Mouse (Mus musculus) forebrain, embryonic 13.5 days (tissue): ENCODE measurements around the gene Fcgr2b. TPM values are rescaled to one million over a fixed set of nuclear protein-coding genes. Genes with fewer than 3 reads are reported as not detected.
"Not testable (repeated sequence)": the region's sequence is repeated elsewhere in the genome, so short reads cannot be mapped to it uniquely, and the experiment has no call there.

ENCODE experiments used
- ATAC-seq: fragments of 200-750 bp; cut with Nextera tagmentation; 2 replicates; pipeline ENCODE4 v1.8.0; 2017
- H3K27ac ChIP-seq: fragments of 300-500 bp; sonication (generic); 2 replicates; pipeline ENCODE4 v1.5.1; 2015; ENCODE audit warnings: inconsistent platforms, mild to moderate bottlenecking, moderate library complexity
- H3K27me3 ChIP-seq: fragments of 300-500 bp; sonication (generic); 2 replicates; pipeline ENCODE4 v1.6.1; 2015; ENCODE audit warnings: mild to moderate bottlenecking, inconsistent platforms
- H3K36me3 ChIP-seq: fragments of 300-500 bp; sonication (generic); 2 replicates; pipeline ENCODE4 v1.6.1; 2015; ENCODE audit warnings: mild to moderate bottlenecking, inconsistent platforms; ENCODE audit not compliant: poor library complexity, severe bottlenecking
- H3K4me1 ChIP-seq: fragments of 300-500 bp; sonication (generic); 2 replicates; pipeline ENCODE4 v1.6.1; 2015; ENCODE audit warnings: inconsistent platforms
- H3K4me2 ChIP-seq: fragments of 300-500 bp; sonication (generic); 2 replicates; pipeline ENCODE4 v1.6.1; 2015; ENCODE audit warnings: inconsistent platforms, mild to moderate bottlenecking, moderate library complexity
- H3K4me3 ChIP-seq: fragments of 300-500 bp; sonication (generic); 2 replicates; pipeline ENCODE4 v1.5.1; 2015; ENCODE audit warnings: mild to moderate bottlenecking, inconsistent platforms
- H3K9ac ChIP-seq: fragments of 300-500 bp; sonication (generic); 2 replicates; pipeline ENCODE4 v1.6.1; 2015; ENCODE audit warnings: mild to moderate bottlenecking, inconsistent platforms
- H3K9me3 ChIP-seq: fragments of 300-500 bp; sonication (generic); replicated peaks from 2 replicates; pipeline ENCODE4 v1.6.1; 2016; ENCODE audit warnings: inconsistent platforms
- WGBS: fragments of 180-500 bp; shearing (Covaris S2); methylation state at CpG from one replicate; pipeline ENCODE4 v1.1.7; 2015; 5-methylcytosine and 5-hydroxymethylcytosine counted together
- polyA plus RNA-seq: library from polyadenylated mRNA; unstranded; fragments of >200 nt; fragmentation: Nextera tagmentation; extraction: Ambion mirVana; gene quantifications from 2 replicates; pipeline ENCODE4 v1.2.1, GENCODE M21; 2015

The Fcgr2b gene
- polyA plus RNA-seq, 1 experiment from 2014 or later: 0.12 TPM

DNA sequence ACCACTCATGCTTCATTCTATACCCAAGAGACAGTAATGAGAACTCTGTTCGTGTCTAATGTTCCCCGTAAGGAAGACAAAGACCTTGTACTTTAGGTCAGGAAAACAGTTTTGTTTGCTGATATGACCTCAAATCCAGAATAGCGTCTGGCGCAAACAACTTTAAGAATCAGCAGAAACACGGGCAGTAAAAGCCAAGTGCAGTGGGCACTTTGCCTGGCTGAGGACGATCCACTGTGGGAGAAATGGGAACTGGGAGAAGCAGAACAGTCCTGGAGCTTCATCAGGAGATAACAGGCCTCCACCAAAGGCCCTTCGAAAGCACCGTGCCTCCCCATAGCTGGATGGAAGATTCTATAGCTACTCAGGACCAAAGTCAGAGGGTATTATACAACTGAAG is 2.2 kb downstream of the Fcgr2b start:
- H3K4me1 ChIP-seq: no peaks in the 10 kb centered on the region
- ATAC-seq: no peak
- no peak overlapping the region for H3K4me3 ChIP-seq
- WGBS: 88% methylated on average over 8 of the region's 8 CpGs
- no peak overlapping the region for H3K4me2 ChIP-seq
- H3K9me3 ChIP-seq: no peaks in the 10 kb centered on the region
- no peaks in the 10 kb centered on the region for H3K36me3 ChIP-seq
- H3K27ac ChIP-seq: no peak overlapping the region
- H3K9ac ChIP-seq: no peak overlapping the region
- no peaks in the 10 kb centered on the region for H3K27me3 ChIP-seq

GRCm38 (mm10) chr1:170972936-170973335 is 3.4 kb downstream of the Fcgr2b start:
- Histone ChIP-seq H3K9me3 (no peaks in the 10 kb centered on the region), H3K4me2 (no peak overlapping the region), H3K36me3 (no peaks in the 10 kb centered on the region), H3K4me1 (no peaks in the 10 kb centered on the region), H3K9ac (no peak overlapping the region), H3K27ac (no peak overlapping the region), H3K27me3 (no peaks in the 10 kb centered on the region), H3K4me3 (no peak overlapping the region)
- no peak for ATAC-seq
- WGBS: 84% methylated on average over 4 of the region's 4 CpGs

GRCm38 (mm10) chr1:170972494-170972893 is 3.9 kb downstream of the Fcgr2b start:
- no peaks in the 10 kb centered on the region for H3K4me1 ChIP-seq
- H3K36me3 ChIP-seq: no peaks in the 10 kb centered on the region
- no peak overlapping the region for H3K4me3 ChIP-seq
- ATAC-seq: no peak
- H3K27me3 ChIP-seq: no peaks in the 10 kb centered on the region
- no peak overlapping the region for H3K4me2 ChIP-seq
- 88% methylated on average over 6 of the region's 6 CpGs for WGBS
- H3K27ac ChIP-seq: no peak overlapping the region
- H3K9me3 ChIP-seq: no peaks in the 10 kb centered on the region
- no peak overlapping the region for H3K9ac ChIP-seq

GRCm38 (mm10) chr1:170968576-170968975 is 7.8 kb downstream of the Fcgr2b start:
- Histone ChIP-seq H3K27ac (no peak overlapping the region), H3K9ac (no peak overlapping the region), H3K4me2 (no peak overlapping the region), H3K4me3 (no peak overlapping the region), H3K9me3 (no peaks in the 10 kb centered on the region), H3K36me3 (no peaks in the 10 kb centered on the region), H3K27me3 (no peaks in the 10 kb centered on the region), H3K4me1 (no peaks in the 10 kb centered on the region)
- no peak for ATAC-seq
- WGBS: 82% methylated on average over 1 of the region's 1 CpGs

GRCm38 (mm10) chr1:170967581-170967980 is 8.8 kb downstream of the Fcgr2b start:
- no peak overlapping the region for H3K27ac ChIP-seq
- WGBS: 81% methylated on average over 3 of the region's 3 CpGs
- H3K4me1 ChIP-seq: no peaks in the 10 kb centered on the region
- no peaks in the 10 kb centered on the region for H3K27me3 ChIP-seq
- no peak overlapping the region for H3K4me3 ChIP-seq
- no peaks in the 10 kb centered on the region for H3K36me3 ChIP-seq
- ATAC-seq: no peak
- no peaks in the 10 kb centered on the region for H3K9me3 ChIP-seq
- no peak overlapping the region for H3K4me2 ChIP-seq
- no peak overlapping the region for H3K9ac ChIP-seq

DNA sequence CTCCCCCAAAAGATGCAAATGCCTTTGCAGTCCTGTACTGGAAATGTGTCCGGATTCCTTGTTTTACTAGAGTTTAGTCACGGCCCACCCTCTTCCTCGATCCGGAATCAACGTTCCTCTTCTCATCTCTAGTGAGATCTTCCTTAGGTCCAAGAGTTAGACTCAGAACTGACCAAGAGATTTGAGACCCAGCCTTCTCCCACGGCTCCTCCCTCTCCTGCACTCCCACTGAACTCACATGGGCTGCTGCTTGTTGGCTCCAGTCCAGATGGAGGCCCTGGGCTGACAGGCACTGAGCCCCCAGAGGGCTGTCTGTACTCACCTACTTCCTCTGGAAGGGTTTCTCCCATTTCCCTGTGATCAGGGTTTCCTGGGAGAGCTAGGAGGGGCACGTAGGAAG is 13.3 kb downstream of the Fcgr2b start:
- no peak for ATAC-seq
- Histone ChIP-seq H3K27me3 (no peaks in the 10 kb centered on the region), H3K4me3 (no peak overlapping the region), H3K36me3 (no peaks in the 10 kb centered on the region), H3K27ac (no peak overlapping the region), H3K9ac (no peak overlapping the region), H3K9me3 (no peaks in the 10 kb centered on the region), H3K4me2 (no peak overlapping the region), H3K4me1 (no peaks in the 10 kb centered on the region)
- WGBS: 86% methylated on average over 7 of the region's 7 CpGs

DNA sequence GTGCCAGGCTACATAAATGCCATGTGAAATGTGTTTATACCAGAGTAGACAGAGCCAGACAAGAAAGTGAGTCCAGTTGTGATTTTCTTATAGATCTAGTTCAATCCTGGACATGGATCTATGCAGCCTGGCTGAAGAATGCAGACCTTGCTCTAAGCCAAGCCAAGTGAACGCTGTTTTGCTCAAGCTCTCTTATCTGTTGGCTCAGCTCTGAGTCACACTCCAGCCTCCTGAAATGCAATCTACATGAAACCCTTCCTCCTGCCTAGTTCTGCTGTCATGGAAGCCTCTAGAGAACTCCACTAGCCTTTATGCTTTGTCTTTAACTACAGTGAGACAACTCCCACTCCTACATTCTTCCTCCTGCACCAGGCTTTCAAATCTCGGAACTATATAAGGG is 14.0 kb downstream of the Fcgr2b start:
- 79% methylated on average over 2 of the region's 2 CpGs for WGBS
- ATAC-seq: no peak
- Histone ChIP-seq H3K27me3 (no peaks in the 10 kb centered on the region), H3K27ac (no peak overlapping the region), H3K4me1 (no peaks in the 10 kb centered on the region), H3K9ac (no peak overlapping the region), H3K36me3 (no peaks in the 10 kb centered on the region), H3K4me2 (no peak overlapping the region), H3K4me3 (no peak overlapping the region), H3K9me3 (no peaks in the 10 kb centered on the region)

DNA sequence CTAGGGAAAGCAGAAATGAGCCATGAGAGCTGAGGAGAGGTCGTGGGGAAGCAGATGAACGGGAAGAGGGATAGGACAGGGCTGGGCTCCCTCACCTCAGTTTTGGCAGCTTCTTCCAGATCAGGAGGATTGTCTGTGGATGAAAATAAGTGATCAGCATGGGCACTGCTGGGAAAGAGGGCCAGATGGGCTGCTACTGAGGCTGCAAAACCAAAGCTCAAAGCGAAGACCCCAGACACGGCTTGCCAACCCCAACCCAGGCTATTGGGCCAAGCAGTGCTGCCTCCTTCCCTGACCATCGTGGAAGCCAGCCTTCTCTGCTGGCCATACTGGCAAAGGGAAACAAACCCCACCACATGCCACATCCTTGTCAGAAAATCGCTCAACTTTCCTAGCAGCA is 15.2 kb downstream of the Fcgr2b start:
- no peaks in the 10 kb centered on the region for H3K27me3 ChIP-seq
- no peaks in the 10 kb centered on the region for H3K4me1 ChIP-seq
- H3K27ac ChIP-seq: no peak overlapping the region
- no peak overlapping the region for H3K9ac ChIP-seq
- ATAC-seq: no peak
- no peak overlapping the region for H3K4me3 ChIP-seq
- WGBS: 86% methylated on average over 6 of the region's 6 CpGs
- no peaks in the 10 kb centered on the region for H3K36me3 ChIP-seq
- no peaks in the 10 kb centered on the region for H3K9me3 ChIP-seq
- H3K4me2 ChIP-seq: no peak overlapping the region

- no peak overlapping the region for H3K9ac ChIP-seq
- H3K4me3 ChIP-seq: no peak overlapping the region
- H3K27ac ChIP-seq: no peak overlapping the region
- H3K27me3 ChIP-seq: no peaks in the 10 kb centered on the region
- H3K4me1 ChIP-seq: no peaks in the 10 kb centered on the region
- 61% methylated on average over 2 of the region's 2 CpGs for WGBS
- no peak overlapping the region for H3K4me2 ChIP-seq
- no peaks in the 10 kb centered on the region for H3K36me3 ChIP-seq
- H3K9me3 ChIP-seq: no peaks in the 10 kb centered on the region
- no peak for ATAC-seq
Observed at GRCm38 (mm10) chr1:170959791-170960190, 16.6 kb downstream of the Fcgr2b start.

DNA sequence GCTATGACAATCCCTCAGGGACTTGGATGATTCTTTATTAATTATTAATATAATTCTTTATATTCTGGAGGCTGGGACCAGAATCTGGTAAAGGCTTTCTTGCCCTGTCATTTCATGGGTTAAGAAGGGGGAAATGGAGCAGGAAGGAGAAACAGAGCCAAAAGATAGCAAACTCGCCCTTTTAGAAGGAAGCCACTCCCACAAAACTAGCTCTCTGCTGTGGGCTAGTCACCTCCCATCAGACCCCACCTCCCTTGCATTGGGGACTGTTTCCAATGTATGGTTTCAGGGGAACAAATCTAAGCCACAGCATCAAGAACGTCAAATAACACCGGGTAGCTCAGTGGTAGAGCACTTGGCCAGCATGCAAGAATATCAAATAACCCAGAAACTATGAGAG is 18.1 kb downstream of the Fcgr2b start:
- WGBS: 62% methylated on average over 3 of the region's 3 CpGs
- ATAC-seq: no peak
- H3K9ac ChIP-seq: no peak overlapping the region
- H3K27me3 ChIP-seq: no peaks in the 10 kb centered on the region
- no peaks in the 10 kb centered on the region for H3K4me1 ChIP-seq
- no peak overlapping the region for H3K4me3 ChIP-seq
- no peaks in the 10 kb centered on the region for H3K9me3 ChIP-seq
- no peaks in the 10 kb centered on the region for H3K36me3 ChIP-seq
- H3K4me2 ChIP-seq: no peak overlapping the region
- no peak overlapping the region for H3K27ac ChIP-seq

DNA sequence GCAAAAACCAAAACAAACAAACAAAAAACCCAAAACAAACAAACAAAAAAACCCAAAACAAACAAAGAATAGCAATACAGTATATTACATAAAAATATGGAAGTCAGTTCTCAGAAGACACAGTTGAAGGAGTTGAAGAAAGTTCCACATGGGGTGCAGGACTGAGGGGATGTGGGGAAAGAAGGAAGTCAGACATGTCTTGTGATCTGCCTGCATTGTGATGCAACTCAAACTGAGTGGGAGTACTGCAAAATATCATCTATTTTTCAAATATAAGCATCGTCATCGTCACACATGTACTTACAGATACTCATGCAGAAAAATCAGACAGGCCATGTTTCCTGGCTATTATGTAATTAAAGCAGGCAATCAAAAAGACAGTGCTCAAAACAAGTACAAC is 23.2 kb downstream of the Fcgr2b start:
- WGBS: 91% methylated on average over 2 of the region's 2 CpGs

DNA sequence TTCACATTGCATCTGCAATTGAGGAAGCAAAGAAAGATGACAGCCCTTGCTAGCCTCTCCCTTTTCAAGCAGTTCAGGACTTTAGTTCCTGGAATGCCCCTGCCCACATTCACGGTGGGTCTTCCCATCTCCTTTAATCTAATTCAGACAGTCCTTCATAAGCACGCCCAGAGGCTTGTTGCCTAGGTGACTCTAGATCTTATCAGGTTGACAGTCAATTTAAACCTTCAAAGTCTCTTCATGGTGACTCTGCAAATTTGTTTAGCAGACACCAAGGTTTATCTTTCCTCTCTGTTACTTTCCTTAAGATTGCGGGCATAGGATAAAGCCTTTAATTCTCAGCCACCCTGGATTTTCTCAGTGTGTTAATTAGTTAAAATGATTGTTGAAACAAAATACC is 25.6 kb downstream of the Fcgr2b start:
- Histone ChIP-seq H3K9me3 (peaks cover 4% of the 10 kb centered on the region; the same call in 1 of the 2 replicates), H3K27ac (no peak overlapping the region), H3K36me3 (no peaks in the 10 kb centered on the region), H3K9ac (no peak overlapping the region), H3K4me1 (no peaks in the 10 kb centered on the region), H3K4me3 (no peak overlapping the region), H3K4me2 (no peak overlapping the region), H3K27me3 (no peaks in the 10 kb centered on the region)
- no peak for ATAC-seq
- 75% methylated on average over 3 of the region's 3 CpGs for WGBS

More for the DNA sequence above, 23.2 kb downstream of the Fcgr2b start:
- Histone ChIP-seq H3K36me3 (no peaks in the 10 kb centered on the region), H3K9ac (no peak overlapping the region), H3K27ac (no peak overlapping the region), H3K4me1 (no peaks in the 10 kb centered on the region), H3K9me3 (no peaks in the 10 kb centered on the region), H3K4me3 (no peak overlapping the region), H3K27me3 (no peaks in the 10 kb centered on the region), H3K4me2 (no peak overlapping the region)
- no peak for ATAC-seq

- WGBS: 96% methylated on average over 8 of the region's 9 CpGs
- ATAC-seq, H3K36me3 ChIP-seq, H3K9ac ChIP-seq, H3K4me1 ChIP-seq, H3K27me3 ChIP-seq, H3K27ac ChIP-seq, H3K4me2 ChIP-seq, H3K4me3 ChIP-seq: not testable (repeated sequence)
- peaks cover 20% of the 10 kb centered on the region for H3K9me3 ChIP-seq
Observed at GRCm38 (mm10) chr1:170944908-170945307, 31.4 kb downstream of the Fcgr2b start.
